Mouse (Mus musculus) midbrain, embryonic 10.5 days (tissue): ENCODE measurements at regions not wholly inside any gene's neighbourhood (a gene's known extent, or its start where the extent isn't known, plus 50 kb on each side); places are given as distances from the start of the nearest gene placed in this dataset.
A peak's percentile ranks its signal among the peaks of the same experiment; 100 is the strongest.

Source experiments
- DNase-seq: peaks from one replicate; pipeline ENCODE4 v3.0.0-alpha.2; 2017; ENCODE audit warnings: low spot score
- H3K27ac ChIP-seq: fragments of 300-500 bp; sonication (generic); replicated peaks from 2 replicates; pipeline ENCODE4 v1.5.1; 2016; ENCODE audit warnings: mild to moderate bottlenecking
- H3K27me3 ChIP-seq: fragments of 300-500 bp; sonication (generic); 2 replicates; pipeline ENCODE4 v1.6.1; 2016; ENCODE audit warnings: low read depth, mild to moderate bottlenecking; ENCODE audit not compliant: poor library complexity, severe bottlenecking
- H3K36me3 ChIP-seq: fragments of 300-500 bp; sonication (generic); 2 replicates; pipeline ENCODE4 v1.6.1; 2016; ENCODE audit warnings: mild to moderate bottlenecking, moderate library complexity
- H3K4me1 ChIP-seq: fragments of 300-500 bp; sonication (generic); 2 replicates; pipeline ENCODE4 v1.6.1; 2016
- H3K4me3 ChIP-seq: fragments of 300-500 bp; sonication (generic); 2 replicates; pipeline ENCODE4 v1.5.1; 2016; ENCODE audit warnings: mild to moderate bottlenecking, moderate library complexity
- H3K9me3 ChIP-seq: fragments of 300-500 bp; sonication (generic); replicated peaks from 2 replicates; pipeline ENCODE4 v1.6.1; 2016; ENCODE audit warnings: mild to moderate bottlenecking
- WGBS: fragments of 180-500 bp; shearing (Covaris S2); methylation state at CpG from one replicate; pipeline ENCODE4 v1.1.7; 2016; 5-methylcytosine and 5-hydroxymethylcytosine counted together

GRCm38 (mm10) chr1:77258730-77259310 lies 256.1 kb downstream of the Epha4 start:
- whole genome bisulfite sequencing: 57% methylated on average over 7 of the region's 7 CpGs
- H3K4me3 ChIP-seq: no peak overlapping the region
- peaks cover 20% of the 10 kb centered on the region for H3K4me1 ChIP-seq
- no peak for DNase-seq
- H3K9me3 ChIP-seq: no peaks in the 10 kb centered on the region
- H3K27ac ChIP-seq: no peak overlapping the region
- peaks cover 8% of the 10 kb centered on the region for H3K27me3 ChIP-seq
- no peaks in the 10 kb centered on the region for H3K36me3 ChIP-seq

GRCm38 (mm10) chr1:77259789-77260188 lies 255.1 kb downstream of the Epha4 start:
- Histone ChIP-seq H3K36me3 (no peaks in the 10 kb centered on the region), H3K4me1 (peaks cover 20% of the 10 kb centered on the region), H3K27me3 (peaks cover 8% of the 10 kb centered on the region), H3K4me3 (0 out of 2 replicates have a peak overlapping the region, but pooled peaks have one; percentile 11), H3K9me3 (no peaks in the 10 kb centered on the region), H3K27ac (peak overlapping the region; percentile 61; the same call in 1 of the 2 replicates)
- DNase-seq: peak; percentile 22
- 30% methylated on average over 11 of the region's 11 CpGs for WGBS

GRCm38 (mm10) chr1:77261678-77262077 lies 253.2 kb downstream of the Epha4 start:
- H3K27me3 ChIP-seq: peaks cover 8% of the 10 kb centered on the region
- 93% methylated on average over 4 of the region's 4 CpGs for WGBS

DNA sequence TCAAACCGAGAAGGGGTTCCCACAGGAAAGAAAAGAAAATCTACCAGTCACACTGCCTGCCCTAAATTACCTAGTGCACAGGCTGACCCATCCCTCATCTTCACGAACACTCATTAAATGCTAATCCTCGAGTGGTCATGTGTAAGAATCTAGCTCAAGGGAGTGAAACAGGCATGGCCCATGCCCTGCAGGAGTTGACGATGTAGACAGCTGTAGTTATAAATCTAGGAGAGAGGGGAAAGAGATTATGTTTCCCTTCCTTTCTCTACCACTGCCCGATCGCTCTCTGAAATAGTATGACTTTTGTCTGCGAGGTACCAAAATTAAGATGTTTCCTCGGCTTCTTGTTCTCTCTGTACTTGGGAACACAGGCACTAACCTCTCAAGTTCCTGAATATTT lies 249.2 kb downstream of the Epha4 start:
- Histone ChIP-seq H3K27ac (no peak overlapping the region), H3K4me1 (no peaks in the 10 kb centered on the region), H3K4me3 (no peak overlapping the region), H3K27me3 (no peaks in the 10 kb centered on the region; the same call in 1 of the 2 replicates), H3K9me3 (no peaks in the 10 kb centered on the region), H3K36me3 (no peaks in the 10 kb centered on the region)
- no peak for DNase-seq
- WGBS: 76% methylated on average over 8 of the region's 8 CpGs

More at GRCm38 (mm10) chr1:77261678-77262077, 253.2 kb downstream of the Epha4 start:
- DNase-seq: no peak
- Histone ChIP-seq H3K36me3 (no peaks in the 10 kb centered on the region), H3K4me3 (no peak overlapping the region), H3K27ac (no peak overlapping the region), H3K4me1 (peaks cover 17% of the 10 kb centered on the region), H3K9me3 (no peaks in the 10 kb centered on the region)

DNA sequence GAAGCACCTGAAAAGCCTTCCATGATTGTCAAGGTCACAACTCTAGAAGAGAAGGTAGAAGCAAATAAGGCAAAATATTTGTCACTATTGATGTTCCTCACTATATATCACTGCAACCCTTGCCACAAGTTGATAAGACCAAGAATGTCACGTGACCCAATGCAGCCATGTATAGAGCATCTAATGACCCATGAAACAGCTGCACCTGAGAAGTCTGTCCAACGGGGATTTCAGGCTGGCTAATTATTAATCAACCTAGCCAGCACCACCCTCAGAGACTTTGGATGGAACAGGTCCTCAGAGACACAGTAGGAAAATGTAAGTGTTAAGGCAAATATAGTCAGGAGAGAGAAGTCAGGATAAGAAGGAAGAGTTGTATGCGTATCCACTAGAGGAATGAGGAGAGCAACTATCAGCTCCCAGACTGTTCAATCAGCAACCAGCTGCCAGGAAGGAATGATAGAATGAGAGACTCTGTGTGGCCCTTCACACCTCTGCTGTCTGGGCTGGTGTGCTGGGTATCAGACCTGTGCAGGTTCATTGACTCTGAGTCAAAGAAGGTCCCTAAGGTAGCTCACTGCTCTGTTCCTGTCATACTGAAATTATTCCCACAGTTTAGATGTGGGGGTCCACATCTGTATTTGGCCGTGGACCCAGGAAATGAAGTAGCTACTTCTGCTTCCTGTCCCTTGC lies 247.4 kb downstream of the Epha4 start:
- H3K36me3 ChIP-seq: no peaks in the 10 kb centered on the region
- H3K27me3 ChIP-seq: no peaks in the 10 kb centered on the region
- no peaks in the 10 kb centered on the region for H3K9me3 ChIP-seq
- no peak overlapping the region for H3K27ac ChIP-seq
- 86% methylated on average over 4 of the region's 4 CpGs for WGBS
- DNase-seq: no peak
- no peaks in the 10 kb centered on the region for H3K4me1 ChIP-seq
- no peak overlapping the region for H3K4me3 ChIP-seq

DNA sequence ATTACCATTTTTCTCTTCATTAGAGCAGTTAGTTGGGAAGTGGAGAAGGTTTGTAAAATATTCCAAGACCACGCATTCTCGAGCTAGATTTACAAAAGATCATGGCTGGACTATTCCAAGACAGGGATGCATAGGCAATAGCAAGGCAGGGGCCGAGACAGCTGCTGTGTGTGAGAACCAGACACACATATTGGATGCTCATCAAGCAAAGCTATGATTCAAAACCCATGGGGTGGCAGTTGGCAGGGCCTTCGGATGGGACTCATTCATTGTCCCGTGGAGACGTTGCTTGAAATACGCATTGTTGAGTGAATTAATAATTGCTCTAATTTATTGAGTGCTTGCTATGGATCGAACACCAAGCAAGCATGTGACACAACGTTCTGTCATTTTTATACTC lies 239.6 kb downstream of the Epha4 start:
- 90% methylated on average over 9 of the region's 9 CpGs for WGBS
- peaks cover 5% of the 10 kb centered on the region; the same call in 1 of the 2 replicates for H3K4me1 ChIP-seq
- H3K27ac ChIP-seq: no peak overlapping the region
- no peaks in the 10 kb centered on the region for H3K27me3 ChIP-seq
- H3K4me3 ChIP-seq: no peak overlapping the region
- H3K36me3 ChIP-seq: no peaks in the 10 kb centered on the region
- H3K9me3 ChIP-seq: no peaks in the 10 kb centered on the region
- DNase-seq: no peak

DNA sequence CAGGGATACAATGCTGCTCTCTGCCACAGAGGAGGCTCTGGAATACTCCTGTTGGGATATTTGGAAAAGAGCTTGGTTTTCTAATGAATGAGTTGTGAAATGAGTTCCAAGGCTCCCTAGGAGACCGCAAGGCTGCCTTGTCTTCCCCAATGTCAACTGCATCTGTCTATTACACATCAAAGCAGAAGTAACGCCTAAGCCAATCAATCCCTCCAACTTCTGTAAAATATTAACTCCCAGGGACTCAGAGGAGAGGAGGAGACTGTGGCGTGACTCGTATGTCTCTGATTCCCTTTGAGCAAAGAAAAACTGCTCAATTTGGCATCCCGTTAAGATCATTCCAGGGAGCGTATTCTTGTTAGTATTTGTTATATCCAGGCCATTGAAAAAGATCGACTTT lies 235.3 kb downstream of the Epha4 start:
- DNase-seq: no peak
- Histone ChIP-seq H3K27me3 (no peaks in the 10 kb centered on the region), H3K4me3 (no peak overlapping the region), H3K36me3 (no peaks in the 10 kb centered on the region), H3K4me1 (peaks cover 5% of the 10 kb centered on the region; the same call in 1 of the 2 replicates), H3K9me3 (no peaks in the 10 kb centered on the region), H3K27ac (no peak overlapping the region)
- WGBS: 85% methylated on average over 7 of the region's 7 CpGs

GRCm38 (mm10) chr1:77280373-77281038 lies 234.4 kb downstream of the Epha4 start:
- Histone ChIP-seq H3K9me3 (no peaks in the 10 kb centered on the region; the same call in 1 of the 2 replicates), H3K36me3 (no peaks in the 10 kb centered on the region), H3K4me3 (no peak overlapping the region), H3K27ac (no peak overlapping the region), H3K27me3 (no peaks in the 10 kb centered on the region), H3K4me1 (peaks cover 5% of the 10 kb centered on the region; the same call in 1 of the 2 replicates)
- WGBS: 89% methylated on average over 11 of the region's 11 CpGs
- no peak for DNase-seq

DNA sequence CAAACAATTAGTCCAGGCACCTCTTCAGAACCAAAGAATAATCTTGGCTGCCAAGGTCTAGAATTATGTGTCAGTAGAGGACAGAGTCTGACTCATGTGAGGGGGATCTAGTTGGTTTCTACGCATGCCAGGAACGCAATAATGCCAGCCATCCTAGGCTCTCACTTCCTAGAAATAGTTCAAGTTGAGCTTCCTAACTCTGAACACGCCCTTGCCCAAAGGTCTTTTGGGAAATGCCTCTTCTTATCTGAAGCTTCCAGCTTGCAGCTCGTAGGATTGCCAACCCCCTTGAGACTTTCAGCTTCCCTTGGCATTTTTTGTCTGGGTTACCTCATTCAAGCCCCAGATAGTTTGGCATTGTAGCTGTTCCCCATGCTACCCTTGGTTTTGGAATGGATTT lies 233.1 kb downstream of the Epha4 start:
- WGBS: 83% methylated on average over 4 of the region's 4 CpGs
- Histone ChIP-seq H3K27me3 (no peaks in the 10 kb centered on the region), H3K4me3 (no peak overlapping the region), H3K9me3 (no peaks in the 10 kb centered on the region; the same call in 1 of the 2 replicates), H3K36me3 (no peaks in the 10 kb centered on the region), H3K4me1 (peaks cover 5% of the 10 kb centered on the region; the same call in 1 of the 2 replicates), H3K27ac (no peak overlapping the region)
- no peak for DNase-seq

DNA sequence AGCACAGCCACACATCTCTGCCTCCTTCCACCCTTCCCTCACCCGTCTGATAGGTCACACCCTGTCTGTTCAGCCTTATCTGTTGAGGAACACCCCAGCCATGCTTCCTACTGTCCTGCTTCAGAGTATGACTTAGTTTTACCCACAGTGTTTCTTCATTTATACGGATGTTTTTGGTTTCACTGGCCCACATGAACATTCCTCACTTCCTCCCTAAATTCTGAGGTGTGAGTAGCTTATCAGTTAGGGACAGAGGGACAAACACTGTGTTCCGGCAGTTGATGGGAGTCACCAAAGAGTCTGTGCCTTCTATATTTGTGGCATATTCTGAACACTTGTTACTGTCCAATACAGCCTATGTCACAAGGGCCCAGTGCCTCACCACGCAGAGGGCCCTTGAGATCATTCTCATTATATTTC lies 216.2 kb downstream of the Epha4 start:
- no peaks in the 10 kb centered on the region for H3K4me1 ChIP-seq
- no peak overlapping the region for H3K4me3 ChIP-seq
- H3K27me3 ChIP-seq: no peaks in the 10 kb centered on the region
- WGBS: 83% methylated on average over 4 of the region's 4 CpGs
- no peak for DNase-seq
- H3K36me3 ChIP-seq: no peaks in the 10 kb centered on the region
- H3K27ac ChIP-seq: no peak overlapping the region
- no peaks in the 10 kb centered on the region for H3K9me3 ChIP-seq

GRCm38 (mm10) chr1:77300806-77301205 lies 214.1 kb downstream of the Epha4 start:
- Histone ChIP-seq H3K4me3 (no peak overlapping the region), H3K36me3 (no peaks in the 10 kb centered on the region), H3K4me1 (peaks cover 8% of the 10 kb centered on the region), H3K27ac (no peak overlapping the region), H3K9me3 (no peaks in the 10 kb centered on the region), H3K27me3 (no peaks in the 10 kb centered on the region)
- 84% methylated on average over 2 of the region's 2 CpGs for WGBS
- no peak for DNase-seq

DNA sequence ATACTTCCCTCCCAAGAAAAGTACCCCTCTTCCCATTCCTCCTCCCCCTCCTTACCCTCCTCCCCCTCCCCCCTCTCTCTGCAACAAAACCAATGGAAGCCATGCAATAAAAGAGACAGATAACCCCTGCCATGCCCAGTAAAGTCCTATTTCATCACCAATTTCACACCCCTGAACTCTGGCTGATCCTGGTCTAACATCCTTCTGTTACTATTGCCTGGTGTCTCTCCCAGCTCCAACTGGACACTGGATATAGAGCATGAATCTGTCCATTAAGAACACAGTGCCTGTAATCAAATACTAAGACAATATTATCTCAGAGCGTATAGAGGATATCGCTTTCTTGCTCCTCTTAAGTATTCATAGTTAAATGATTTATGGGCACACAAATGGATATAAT lies 210.1 kb downstream of the Epha4 start:
- 95% methylated on average over 2 of the region's 2 CpGs for WGBS
- Histone ChIP-seq H3K9me3 (no peaks in the 10 kb centered on the region), H3K27ac (no peak overlapping the region), H3K36me3 (no peaks in the 10 kb centered on the region), H3K27me3 (no peaks in the 10 kb centered on the region), H3K4me3 (no peak overlapping the region), H3K4me1 (peaks cover 8% of the 10 kb centered on the region)
- DNase-seq: no peak

DNA sequence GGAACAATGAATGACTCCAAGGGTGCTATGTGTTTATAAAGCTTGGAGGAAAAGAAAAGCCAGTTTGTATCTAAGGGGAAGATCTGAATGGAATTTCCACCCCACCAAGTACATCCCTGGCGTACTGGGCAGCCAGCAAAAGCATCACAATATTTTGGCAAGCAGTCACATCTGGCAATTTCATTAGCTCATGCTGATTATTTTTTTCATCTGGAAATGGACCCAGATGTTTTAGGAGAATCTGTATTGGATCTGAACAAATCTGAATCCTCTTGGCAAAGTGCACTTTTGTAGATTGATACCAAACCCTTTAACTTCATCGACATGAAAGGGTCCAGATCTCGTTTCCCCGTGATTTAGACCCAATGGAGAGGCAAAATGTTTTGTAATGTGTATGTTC lies 207.1 kb downstream of the Epha4 start:
- WGBS: 86% methylated on average over 4 of the region's 4 CpGs
- H3K27ac ChIP-seq: no peak overlapping the region
- H3K4me1 ChIP-seq: peaks cover 8% of the 10 kb centered on the region
- H3K27me3 ChIP-seq: no peaks in the 10 kb centered on the region
- no peak for DNase-seq
- H3K4me3 ChIP-seq: no peak overlapping the region
- H3K9me3 ChIP-seq: no peaks in the 10 kb centered on the region
- H3K36me3 ChIP-seq: no peaks in the 10 kb centered on the region
